Mouse (Mus musculus): ENCODE results near the gene Bglap2. TPM values are rescaled to one million over a fixed set of nuclear protein-coding genes. Genes with fewer than 3 reads are reported as not detected.

Bglap2 gene
- polyA plus RNA-seq, 1 experiment from 2014 or later, result 1.3 TPM

DNA sequence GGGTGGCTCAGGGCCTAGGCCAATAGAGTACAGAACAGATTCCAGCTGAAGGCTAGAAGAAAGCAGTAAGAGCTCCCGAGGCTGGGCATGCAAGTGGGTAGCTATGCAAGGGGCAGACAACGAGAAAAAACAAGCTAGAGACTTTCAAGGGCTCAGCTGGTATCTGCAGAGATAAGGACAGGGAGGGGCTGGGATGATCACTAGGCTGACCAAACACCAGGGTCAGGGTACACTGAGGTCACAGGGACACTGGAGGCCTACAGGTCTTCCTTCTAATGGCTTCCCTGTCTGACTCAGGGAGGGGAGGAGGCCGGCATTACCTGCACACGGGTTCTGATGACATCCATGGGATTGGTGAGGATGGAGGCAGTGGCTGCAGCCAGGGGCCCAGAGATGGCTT is 37.2 kb upstream of the Bglap2 start:
- Histone ChIP-seq H3K36me3 (ENCODE audit: control insufficient read depth, insufficient read depth, low read length) (peaks cover 27% of the 10 kb centered on the region), H3K9me3 (replicated peaks; ENCODE audit: control insufficient read depth, low read length, poor library complexity, severe bottlenecking) (no peaks in the 10 kb centered on the region), H3K27ac (ENCODE audit: low read length) (no peak overlapping the region), H3K9ac (ENCODE audit: low read depth, low read length) (no peak overlapping the region), H3K4me2 (ENCODE audit: low read length) (no peak overlapping the region), H3K27me3 (ENCODE audit: control insufficient read depth, insufficient read depth, low read depth, low read length) (no peaks in the 10 kb centered on the region), H3K4me1 (ENCODE audit: control insufficient read depth, insufficient read depth, low read length) (peaks cover 1% of the 10 kb centered on the region; the same call in 1 of the 2 replicates), H3K4me3 (ENCODE audit: low read depth, low read length) (no peak overlapping the region)
- 91% methylated on average over 4 of the region's 4 CpGs for WGBS
- no peak for ATAC-seq

DNA sequence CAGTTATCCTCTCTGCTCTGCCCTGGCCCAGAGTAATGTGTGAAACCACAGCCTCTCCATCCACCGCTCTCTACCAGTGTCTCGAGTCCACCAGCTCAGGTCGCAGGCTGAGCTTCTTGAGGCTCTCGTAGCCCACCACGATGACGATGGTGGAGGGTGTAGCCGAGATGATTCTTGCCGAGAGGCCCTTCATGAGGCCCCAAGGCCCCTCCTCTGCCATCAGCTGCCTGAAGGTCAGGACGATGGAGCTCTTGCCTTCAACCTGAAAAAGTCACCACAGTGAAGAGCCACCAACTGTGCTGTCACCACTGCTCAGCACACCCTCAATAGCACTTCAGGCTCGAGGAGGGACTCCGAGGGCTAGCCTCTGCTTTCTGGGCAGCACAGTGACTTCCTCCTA is 34.1 kb upstream of the Bglap2 start:
- Histone ChIP-seq H3K4me3 (ENCODE audit: low read depth, low read length) (no peak overlapping the region), H3K4me2 (ENCODE audit: low read length) (no peak overlapping the region), H3K4me1 (ENCODE audit: control insufficient read depth, insufficient read depth, low read length) (peaks cover 9% of the 10 kb centered on the region), H3K27me3 (ENCODE audit: control insufficient read depth, insufficient read depth, low read depth, low read length) (no peaks in the 10 kb centered on the region), H3K36me3 (ENCODE audit: control insufficient read depth, insufficient read depth, low read length) (peaks cover 16% of the 10 kb centered on the region), H3K9me3 (replicated peaks; ENCODE audit: control insufficient read depth, low read length, poor library complexity, severe bottlenecking) (no peaks in the 10 kb centered on the region), H3K27ac (ENCODE audit: low read length) (no peak overlapping the region), H3K9ac (ENCODE audit: low read depth, low read length) (no peak overlapping the region)
- WGBS, result 91% methylated on average over 11 of the region's 11 CpGs
- ATAC-seq, result no peak

DNA sequence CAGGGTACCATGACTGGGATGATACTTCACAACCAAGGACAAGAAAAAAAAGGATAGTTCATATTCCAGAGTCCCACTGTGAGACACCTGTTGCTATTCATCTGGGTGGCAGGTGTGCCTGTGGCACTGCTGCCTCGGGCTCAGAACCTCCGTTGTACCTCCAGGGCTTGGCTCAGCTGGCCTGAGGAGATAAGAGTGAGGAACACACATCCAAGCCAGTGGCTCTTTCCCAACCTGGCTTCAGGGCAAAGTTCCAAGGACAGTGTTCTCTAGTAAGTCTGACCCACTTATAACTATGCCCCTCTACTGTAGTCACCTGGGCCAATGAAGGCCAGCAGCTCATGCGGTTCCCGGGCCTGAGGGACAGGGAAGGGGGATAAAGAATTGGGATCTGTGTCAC is 33.2 kb upstream of the Bglap2 start:
- H3K4me2 ChIP-seq (ENCODE audit: low read length), result no peak overlapping the region
- peaks cover 12% of the 10 kb centered on the region for H3K4me1 ChIP-seq (ENCODE audit: control insufficient read depth, insufficient read depth, low read length)
- H3K36me3 ChIP-seq (ENCODE audit: control insufficient read depth, insufficient read depth, low read length), result peaks cover 16% of the 10 kb centered on the region
- WGBS, result 92% methylated on average over 4 of the region's 4 CpGs
- H3K27ac ChIP-seq (ENCODE audit: low read length), result no peak overlapping the region
- H3K9ac ChIP-seq (ENCODE audit: low read depth, low read length), result no peak overlapping the region
- H3K27me3 ChIP-seq (ENCODE audit: control insufficient read depth, insufficient read depth, low read depth, low read length), result no peaks in the 10 kb centered on the region
- ATAC-seq, result no peak
- H3K9me3 ChIP-seq (replicated peaks; ENCODE audit: control insufficient read depth, low read length, poor library complexity, severe bottlenecking), result no peaks in the 10 kb centered on the region
- no peak overlapping the region for H3K4me3 ChIP-seq (ENCODE audit: low read depth, low read length)

DNA sequence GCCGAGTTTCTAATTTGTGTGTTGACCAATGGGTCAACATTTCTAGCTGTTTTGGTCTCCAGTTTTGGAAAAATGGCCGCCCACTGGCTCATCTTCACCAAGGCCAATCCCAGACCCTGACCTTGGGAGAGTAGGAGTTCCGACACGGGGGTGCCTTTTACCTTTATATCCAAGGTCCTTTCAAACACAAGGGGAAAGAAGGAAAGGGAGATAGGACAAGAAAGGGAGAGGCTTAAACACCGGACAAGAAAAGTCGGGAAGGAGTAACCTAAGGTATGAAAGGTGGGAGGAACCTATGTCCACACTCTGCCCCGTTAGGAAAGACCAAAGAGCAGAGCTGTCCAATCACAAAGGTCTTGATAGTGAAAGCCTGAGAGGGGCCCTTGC is 32.1 kb upstream of the Bglap2 start:
- H3K4me2 ChIP-seq (ENCODE audit: low read length), result peak overlapping the region; percentile 75
- H3K27me3 ChIP-seq (ENCODE audit: control insufficient read depth, insufficient read depth, low read depth, low read length), result no peaks in the 10 kb centered on the region
- peak overlapping the region; percentile 61 for H3K4me3 ChIP-seq (ENCODE audit: low read depth, low read length)
- 24% methylated on average over 7 of the region's 7 CpGs for WGBS
- peak overlapping the region; percentile 80; the same call in 1 of the 2 replicates for H3K9ac ChIP-seq (ENCODE audit: low read depth, low read length)
- H3K9me3 ChIP-seq (replicated peaks; ENCODE audit: control insufficient read depth, low read length, poor library complexity, severe bottlenecking), result no peaks in the 10 kb centered on the region
- H3K36me3 ChIP-seq (ENCODE audit: control insufficient read depth, insufficient read depth, low read length), result peaks cover 14% of the 10 kb centered on the region
- no peak for ATAC-seq
- H3K4me1 ChIP-seq (ENCODE audit: control insufficient read depth, insufficient read depth, low read length), result peaks cover 12% of the 10 kb centered on the region
- H3K27ac ChIP-seq (ENCODE audit: low read length), result peak overlapping the region; percentile 82

DNA sequence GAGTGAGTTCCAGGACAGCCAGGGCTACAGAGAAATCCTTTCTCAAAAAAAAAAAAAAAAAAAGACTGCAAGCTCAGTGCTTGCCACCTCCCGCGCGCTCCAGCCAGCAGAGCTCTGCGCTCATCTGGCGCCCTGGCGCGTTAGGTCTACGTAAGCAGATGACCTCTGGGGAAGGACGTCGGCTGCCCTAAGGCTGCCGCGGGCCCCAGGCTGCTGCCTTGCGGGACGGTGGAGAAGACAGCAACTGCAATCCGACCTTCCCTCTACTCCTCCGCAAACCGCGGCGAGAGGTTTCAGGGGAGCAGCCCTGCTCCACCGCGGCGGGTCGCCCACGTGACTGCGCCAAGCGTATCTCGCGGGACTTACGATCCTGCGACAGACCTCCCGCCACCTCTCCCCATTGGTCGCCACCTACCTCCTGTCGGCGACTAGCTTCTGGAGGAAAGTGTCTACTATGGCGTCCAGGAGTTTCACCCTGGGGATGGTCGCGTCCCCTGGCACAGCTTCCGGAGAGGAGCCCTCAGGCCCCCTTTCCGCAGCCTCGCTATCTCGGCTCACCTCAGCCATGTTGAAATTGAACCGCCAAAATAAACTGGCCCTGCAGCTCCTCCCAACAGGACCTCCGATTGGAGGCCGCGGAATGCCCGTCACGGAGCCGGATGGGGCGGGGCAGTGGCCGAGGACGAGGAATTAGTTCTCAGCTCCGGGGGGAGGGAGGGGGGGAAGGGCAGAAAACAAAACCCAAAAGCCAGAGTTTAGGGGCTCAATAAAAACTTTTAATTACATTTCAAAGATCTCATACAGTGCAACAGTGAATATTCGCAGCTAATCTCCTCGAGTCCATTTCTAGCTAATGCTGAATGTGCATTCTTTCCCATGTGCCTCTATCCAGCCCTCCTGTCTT is 31.5 kb upstream of the Bglap2 start, which contains the start of gene Pmf1:
Gene Pmf1 (minus strand): TSS at position 591 of the 904 bp plus-strand sequence.
- H3K27me3 ChIP-seq (ENCODE audit: control insufficient read depth, insufficient read depth, low read depth, low read length), result no peaks in the 10 kb centered on the region
- peak within 1 kb of the TSS; percentile 80 for H3K9ac ChIP-seq (ENCODE audit: low read depth, low read length)
- peak within 1 kb of the TSS; percentile 82 for H3K27ac ChIP-seq (ENCODE audit: low read length)
- H3K9me3 ChIP-seq (replicated peaks; ENCODE audit: control insufficient read depth, low read length, poor library complexity, severe bottlenecking), result no peaks in the 10 kb centered on the region
- peak; percentile 91 for ATAC-seq
- peaks cover 12% of the 10 kb centered on the region for H3K4me1 ChIP-seq (ENCODE audit: control insufficient read depth, insufficient read depth, low read length)
- under 1% methylated on average over 54 of the region's 54 CpGs for WGBS
- H3K36me3 ChIP-seq (ENCODE audit: control insufficient read depth, insufficient read depth, low read length), result peaks cover 14% of the 10 kb centered on the region
- H3K4me3 ChIP-seq (ENCODE audit: low read depth, low read length), result peak within 1 kb of the TSS; percentile 61
- H3K4me2 ChIP-seq (ENCODE audit: low read length), result peak within 1 kb of the TSS; percentile 75

DNA sequence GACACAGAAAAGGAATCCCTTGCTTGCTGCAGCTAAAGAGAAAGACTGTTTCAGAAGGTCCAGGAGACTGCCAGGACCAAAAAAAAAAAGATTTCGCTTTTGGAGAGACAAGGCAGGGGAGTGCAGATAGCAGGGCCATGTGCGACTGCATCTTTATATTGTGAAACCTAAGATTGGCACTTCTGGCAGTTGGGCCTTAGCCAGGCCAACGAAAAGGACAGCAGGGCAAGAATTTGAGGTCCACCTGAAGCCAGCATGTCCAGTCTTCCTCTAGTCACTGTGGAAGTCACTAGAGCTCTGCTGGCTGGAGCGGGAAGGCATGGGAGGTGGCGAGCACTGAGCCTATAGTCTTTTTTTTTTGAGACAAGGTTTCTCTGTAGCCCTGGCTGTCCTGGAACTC is 30.5 kb upstream of the Bglap2 start:
- Histone ChIP-seq H3K27me3 (ENCODE audit: control insufficient read depth, insufficient read depth, low read depth, low read length) (no peaks in the 10 kb centered on the region), H3K27ac (ENCODE audit: low read length) (no peak overlapping the region), H3K4me2 (ENCODE audit: low read length) (peak overlapping the region; percentile 75; the same call in 1 of the 2 replicates), H3K9me3 (replicated peaks; ENCODE audit: control insufficient read depth, low read length, poor library complexity, severe bottlenecking) (no peaks in the 10 kb centered on the region), H3K36me3 (ENCODE audit: control insufficient read depth, insufficient read depth, low read length) (peaks cover 10% of the 10 kb centered on the region), H3K4me1 (ENCODE audit: control insufficient read depth, insufficient read depth, low read length) (peaks cover 12% of the 10 kb centered on the region), H3K9ac (ENCODE audit: low read depth, low read length) (peak overlapping the region; percentile 80), H3K4me3 (ENCODE audit: low read depth, low read length) (no peak overlapping the region)
- WGBS, result 70% methylated on average over 5 of the region's 5 CpGs
- ATAC-seq, result no peak

DNA sequence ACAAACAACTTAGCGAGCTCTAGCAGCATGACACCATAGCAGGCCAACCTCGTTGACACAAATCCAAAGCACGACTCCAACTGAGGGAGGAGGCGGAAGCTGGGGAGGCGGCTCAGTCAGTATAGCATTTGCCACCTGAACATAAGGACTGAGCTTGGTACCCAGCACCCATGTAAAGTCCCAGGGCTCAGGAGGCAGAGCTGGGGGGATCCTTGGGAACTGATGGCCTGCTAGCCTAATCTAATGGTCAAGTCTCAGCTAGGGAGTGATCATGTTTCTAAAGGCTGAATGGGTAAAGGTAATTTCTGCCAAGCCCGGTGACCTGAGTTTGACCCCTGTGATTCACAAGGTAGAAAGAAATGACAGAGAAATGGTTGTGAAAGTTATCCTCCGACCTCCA is 29.0 kb upstream of the Bglap2 start:
- Histone ChIP-seq H3K9me3 (replicated peaks; ENCODE audit: control insufficient read depth, low read length, poor library complexity, severe bottlenecking) (no peaks in the 10 kb centered on the region), H3K4me1 (ENCODE audit: control insufficient read depth, insufficient read depth, low read length) (peaks cover 12% of the 10 kb centered on the region), H3K27ac (ENCODE audit: low read length) (no peak overlapping the region), H3K4me2 (ENCODE audit: low read length) (no peak overlapping the region), H3K4me3 (ENCODE audit: low read depth, low read length) (no peak overlapping the region), H3K9ac (ENCODE audit: low read depth, low read length) (no peak overlapping the region), H3K36me3 (ENCODE audit: control insufficient read depth, insufficient read depth, low read length) (peaks cover 6% of the 10 kb centered on the region), H3K27me3 (ENCODE audit: control insufficient read depth, insufficient read depth, low read depth, low read length) (no peaks in the 10 kb centered on the region)
- ATAC-seq, result no peak
- WGBS, result 61% methylated on average over 7 of the region's 7 CpGs

DNA sequence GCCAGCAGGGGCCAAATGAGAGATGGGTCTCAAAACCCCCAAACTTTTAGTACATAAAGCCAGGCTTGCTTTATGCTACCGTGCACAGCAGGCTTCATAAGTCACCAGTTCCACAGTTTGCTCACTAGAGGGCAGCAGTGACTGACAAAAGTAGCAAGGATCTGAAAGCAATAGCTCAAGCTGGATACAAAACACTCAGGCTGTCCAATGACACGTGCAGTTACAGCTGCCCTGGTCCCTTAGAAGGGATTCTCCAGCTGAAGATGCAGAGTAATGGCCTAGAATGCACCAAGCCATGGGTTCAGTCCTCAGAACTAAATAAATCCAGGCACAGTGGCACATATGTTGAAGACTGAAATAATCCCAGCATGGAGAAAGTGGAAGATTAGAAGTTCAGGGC is 28.6 kb upstream of the Bglap2 start:
- H3K36me3 ChIP-seq (ENCODE audit: control insufficient read depth, insufficient read depth, low read length), result peaks cover 2% of the 10 kb centered on the region
- 2% methylated on average over 2 of the region's 2 CpGs for WGBS
- no peaks in the 10 kb centered on the region for H3K9me3 ChIP-seq (replicated peaks; ENCODE audit: control insufficient read depth, low read length, poor library complexity, severe bottlenecking)
- H3K27me3 ChIP-seq (ENCODE audit: control insufficient read depth, insufficient read depth, low read depth, low read length), result no peaks in the 10 kb centered on the region
- no peak overlapping the region for H3K4me2 ChIP-seq (ENCODE audit: low read length)
- H3K4me3 ChIP-seq (ENCODE audit: low read depth, low read length), result no peak overlapping the region
- H3K9ac ChIP-seq (ENCODE audit: low read depth, low read length), result no peak overlapping the region
- no peak for ATAC-seq
- no peak overlapping the region for H3K27ac ChIP-seq (ENCODE audit: low read length)
- H3K4me1 ChIP-seq (ENCODE audit: control insufficient read depth, insufficient read depth, low read length), result peaks cover 12% of the 10 kb centered on the region

DNA sequence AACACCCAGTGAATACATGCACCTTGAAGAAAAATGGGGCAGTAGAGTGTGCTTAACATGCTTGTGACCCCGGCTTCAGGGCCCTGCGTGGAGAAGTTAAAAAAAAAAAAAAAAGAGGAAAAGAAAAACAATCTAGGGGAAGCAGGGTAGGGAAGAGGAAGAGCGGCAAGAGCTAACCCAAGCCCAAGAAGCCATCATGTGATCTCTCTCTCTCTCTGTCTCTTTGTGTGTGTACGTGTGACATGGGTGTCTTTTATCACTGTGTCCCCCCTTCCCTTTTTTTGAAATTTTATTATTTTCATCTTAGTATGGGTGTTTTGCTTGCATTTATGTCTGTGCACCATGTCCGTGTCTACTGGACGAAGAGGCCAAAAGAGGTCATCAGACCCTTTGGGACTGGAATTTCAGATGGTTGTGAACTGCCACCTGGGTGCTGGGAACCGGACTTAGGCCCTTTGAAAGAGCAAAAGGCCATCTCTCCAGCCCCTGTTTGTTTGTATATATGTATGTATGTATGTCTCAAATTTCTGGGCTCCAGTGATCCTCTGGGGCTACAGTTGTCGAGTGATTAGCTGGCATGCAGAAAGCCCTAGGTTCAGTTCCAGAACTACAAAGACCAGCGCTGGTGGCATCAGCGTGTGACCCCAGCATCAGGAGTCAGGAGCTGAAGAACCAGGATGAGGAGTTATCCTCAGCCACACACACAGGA is 25.2 kb upstream of the Bglap2 start:
- no peak for ATAC-seq
- 94% methylated on average over 10 of the region's 10 CpGs for WGBS
- peaks cover 3% of the 10 kb centered on the region; the same call in 1 of the 2 replicates for H3K4me1 ChIP-seq (ENCODE audit: control insufficient read depth, insufficient read depth, low read length)
- H3K9me3 ChIP-seq (replicated peaks; ENCODE audit: control insufficient read depth, low read length, poor library complexity, severe bottlenecking), result no peaks in the 10 kb centered on the region
- H3K9ac ChIP-seq (ENCODE audit: low read depth, low read length), result no peak overlapping the region
- H3K27ac ChIP-seq (ENCODE audit: low read length), result no peak overlapping the region
- no peak overlapping the region for H3K4me2 ChIP-seq (ENCODE audit: low read length)
- H3K27me3 ChIP-seq (ENCODE audit: control insufficient read depth, insufficient read depth, low read depth, low read length), result no peaks in the 10 kb centered on the region
- no peaks in the 10 kb centered on the region for H3K36me3 ChIP-seq (ENCODE audit: control insufficient read depth, insufficient read depth, low read length)
- H3K4me3 ChIP-seq (ENCODE audit: low read depth, low read length), result no peak overlapping the region

Measured in midbrain, embryonic 16.5 days (tissue).